Mouse (Mus musculus) liver, embryonic 16.5 days (tissue): Measurements from ENCODE around the gene Gm32742. TPM values are rescaled to one million over a fixed set of nuclear protein-coding genes. Genes with fewer than 3 reads are reported as not detected.
A peak's percentile ranks its signal among the peaks of the same experiment; 100 is the strongest.

Experiments used
- ATAC-seq: fragments of 200-750 bp; cut with Nextera tagmentation; 2 replicates; pipeline ENCODE4 v1.8.0; 2017; ENCODE audit warnings: low read depth, mild to moderate bottlenecking, moderate number of reproducible peaks, moderate library complexity
- H3K27ac ChIP-seq: fragments of 300-500 bp; sonication (generic); 2 replicates; pipeline ENCODE4 v1.5.1; 2014; ENCODE audit warnings: mild to moderate bottlenecking, low read length
- H3K27me3 ChIP-seq: fragments of 300-500 bp; sonication (generic); 2 replicates; pipeline ENCODE4 v1.6.1; 2014; ENCODE audit warnings: low read depth, low read length, mixed read lengths; ENCODE audit not compliant: control insufficient read depth, insufficient read depth
- H3K36me3 ChIP-seq: fragments of 300-500 bp; sonication (generic); 2 replicates; pipeline ENCODE4 v1.6.1; 2014; ENCODE audit warnings: mild to moderate bottlenecking; ENCODE audit not compliant: control insufficient read depth, insufficient read depth
- H3K4me1 ChIP-seq: fragments of 300-500 bp; sonication (generic); 2 replicates; pipeline ENCODE4 v1.6.1; 2014; ENCODE audit warnings: low read depth, low read length, mixed read lengths; ENCODE audit not compliant: control insufficient read depth
- H3K4me2 ChIP-seq: fragments of 300-500 bp; sonication (generic); 2 replicates; pipeline ENCODE4 v1.6.1; 2014; ENCODE audit warnings: low read depth, low read length, mixed read lengths
- H3K4me3 ChIP-seq: fragments of 300-500 bp; sonication (generic); 2 replicates; pipeline ENCODE4 v1.5.1; 2014; ENCODE audit warnings: low read depth, mild to moderate bottlenecking, low read length
- H3K9ac ChIP-seq: fragments of 300-500 bp; sonication (generic); 2 replicates; pipeline ENCODE4 v1.6.1; 2014; ENCODE audit warnings: low read depth, low read length
- H3K9me3 ChIP-seq: fragments of 300-500 bp; sonication (generic); replicated peaks from 2 replicates; pipeline ENCODE4 v1.6.1; 2016; ENCODE audit warnings: low read length; ENCODE audit not compliant: control insufficient read depth
- WGBS: fragments of 180-500 bp; shearing (Covaris S2); extraction: QIAGEN DNeasy Blood & Tissue Kit; methylation state at CpG from one replicate; pipeline ENCODE4 v1.1.7; 2014; ENCODE audit not compliant: insufficient replicate concordance; 5-methylcytosine and 5-hydroxymethylcytosine counted together
- microRNA counts: library from miRNA; unstranded; fragments of <30 nt; microRNA quantifications from one replicate; lab custom pipeline; 2016
- microRNA-seq: library from miRNA; unstranded; fragments of <30 nt; microRNA quantifications from one replicate; pipeline ENCODE4, GENCODE M21; 2016
- polyA plus RNA-seq: library from polyadenylated mRNA; unstranded; fragments of >200 nt; fragmentation: Nextera tagmentation; extraction: Ambion mirVana; gene quantifications from 2 replicates; pipeline ENCODE4 v1.2.1, GENCODE M21; 2015

The Gm32742 gene
- polyA plus RNA-seq, 1 experiment from 2014 or later: not detected

- WGBS: 10% methylated on average over 27 of the region's 27 CpGs
Observed at GRCm38 (mm10) chr9:51101756-51102425, 63.4 kb downstream of the Gm32742 start, which contains the start of gene 4833427G06Rik. 4833427G06Rik (minus strand) TSS chr9:51102078.

GRCm38 (mm10) chr9:51096306-51096705 lies 69.0 kb downstream of the Gm32742 start:
- Histone ChIP-seq H3K36me3 (no peaks in the 10 kb centered on the region), H3K9ac (no peak overlapping the region), H3K27me3 (peaks cover 5% of the 10 kb centered on the region), H3K4me3 (no peak overlapping the region), H3K9me3 (no peaks in the 10 kb centered on the region), H3K4me2 (no peak overlapping the region), H3K27ac (no peak overlapping the region), H3K4me1 (no peaks in the 10 kb centered on the region)
- 29% methylated on average over 2 of the region's 2 CpGs for WGBS
- ATAC-seq: no peak

More at GRCm38 (mm10) chr9:51101756-51102425, 63.4 kb downstream of the Gm32742 start, which contains the start of gene 4833427G06Rik:
- peaks cover 42% of the 10 kb centered on the region for H3K27me3 ChIP-seq
- no peak within 1 kb of the TSS for H3K9ac ChIP-seq
- no peak within 1 kb of the TSS; the same call in 1 of the 2 replicates for H3K4me3 ChIP-seq
- no peaks in the 10 kb centered on the region for H3K9me3 ChIP-seq
- no peaks in the 10 kb centered on the region for H3K36me3 ChIP-seq
- no peak within 1 kb of the TSS for H3K27ac ChIP-seq
- no peaks in the 10 kb centered on the region for H3K4me1 ChIP-seq
- peak within 1 kb of the TSS; percentile 34 for H3K4me2 ChIP-seq
- ATAC-seq: no peak

- Histone ChIP-seq H3K4me3 (no peak overlapping the region), H3K9ac (no peak overlapping the region), H3K4me1 (no peaks in the 10 kb centered on the region), H3K27me3 (no peaks in the 10 kb centered on the region), H3K27ac (no peak overlapping the region), H3K4me2 (no peak overlapping the region), H3K36me3 (no peaks in the 10 kb centered on the region), H3K9me3 (no peaks in the 10 kb centered on the region)
- peak; percentile 30; the same call in 1 of the 2 replicates for ATAC-seq
- 31% methylated on average over 5 of the region's 5 CpGs for WGBS
Observed at GRCm38 (mm10) chr9:51093697-51094096, 71.6 kb downstream of the Gm32742 start.

GRCm38 (mm10) chr9:51081614-51082013 lies 83.7 kb downstream of the Gm32742 start:
- Histone ChIP-seq H3K9me3 (no peaks in the 10 kb centered on the region), H3K4me3 (no peak overlapping the region), H3K27ac (no peak overlapping the region), H3K27me3 (no peaks in the 10 kb centered on the region), H3K4me1 (peaks cover 7% of the 10 kb centered on the region; the same call in 1 of the 2 replicates), H3K9ac (no peak overlapping the region), H3K4me2 (no peak overlapping the region), H3K36me3 (no peaks in the 10 kb centered on the region)
- no peak for ATAC-seq
- WGBS: 69% methylated on average over 5 of the region's 5 CpGs

MicroRNA genes within 50 kb of the gene (microRNA counts, 519-probe panel; counts per million panel counts)
- microRNA mmu-miR-34b-3p (lab: Ali Mortazavi, UCI) (2,396 counts per million, percentile 58 among the panel's probes with 10 or more counts), microRNA mmu-miR-34b-5p (lab: Ali Mortazavi, UCI) (2,430 counts per million, percentile 62 among the panel's probes with 10 or more counts), microRNA mmu-miR-34c (lab: Ali Mortazavi, UCI) (3,145 counts per million, percentile 86 among the panel's probes with 10 or more counts)

Small RNA genes within 50 kb of the gene (microRNA-seq; reads per million reads assigned to microRNA genes)
- gene Mir34b (6.2 reads per million, percentile 20 among the genes with 10 or more reads in this experiment), gene Mir34c (91.1 reads per million, percentile 52 among the genes with 10 or more reads in this experiment)

Other genes starting within 250 kb of the Gm32742 start
- 8.3 and 10.8 TPM in 2 replicates for gene Sik2, start 156.4 kb downstream of the Gm32742 start, polyA plus RNA-seq
- not detected in 2 replicates for gene Btg4, start 104.6 kb downstream of the Gm32742 start, polyA plus RNA-seq
- 1.3 and 1.4 TPM in 2 replicates for gene Layn, start 88.4 kb downstream of the Gm32742 start, polyA plus RNA-seq
- gene 4833427G06Rik, start 63.4 kb downstream of the Gm32742 start, polyA plus RNA-seq: not detected in 2 replicates
- gene Pou2af1, start 48.2 kb upstream of the Gm32742 start, polyA plus RNA-seq: 2.5 and 2.7 TPM in 2 replicates
- 0.07 and 0.24 TPM in 2 replicates for gene Colca2, start 113.1 kb upstream of the Gm32742 start, polyA plus RNA-seq
- 0.30 and 0.43 TPM in 2 replicates for gene 1810046K07Rik, start 163.4 kb upstream of the Gm32742 start, polyA plus RNA-seq